Mouse (Mus musculus) layer of hippocampus, postnatal 36 days (tissue): ENCODE results near the gene Ooep. TPM values are rescaled to one million over a fixed set of nuclear protein-coding genes. Genes with fewer than 3 reads are reported as not detected.

ENCODE experiments used
- total RNA-seq, 2 experiments: library from RNA; stranded (reverse); gene quantifications; 2 replicates each; pipeline ENCODE4 v1.2.3; 2021

The Ooep gene
- total RNA-seq, 2 experiments from 2014 or later = not detected

Other genes starting within 250 kb of the Ooep start
- 10 to 100 TPM; 43.1 to 51.3 TPM for gene Gsta4, start 196.0 kb downstream of the Ooep start, total RNA-seq
- not detected for gene Gsta1, start 148.1 kb downstream of the Ooep start, total RNA-seq
- gene Gm3776, start 121.6 kb downstream of the Ooep start, total RNA-seq = not detected
- gene Gm10639, start 88.8 kb downstream of the Ooep start, total RNA-seq = not detected
- gene Omt2a, start 63.9 kb downstream of the Ooep start, total RNA-seq = not detected
- not detected for gene Omt2b, start 51.1 kb downstream of the Ooep start, total RNA-seq
- gene Gsta2, start 22.9 kb downstream of the Ooep start, total RNA-seq = not detected
- gene Dppa5a, start 10.5 kb downstream of the Ooep start, total RNA-seq = not detected
- gene Ddx43, start 17.1 kb upstream of the Ooep start, total RNA-seq = not detected
- under 1 TPM; 0.58 to 0.77 TPM for gene Cgas, start 64.5 kb upstream of the Ooep start, total RNA-seq
- gene Mto1, start 69.5 kb upstream of the Ooep start, total RNA-seq = 10 to 100 TPM; 24.3 to 26.3 TPM
- 1 to 10 TPM; 1.1 TPM for gene Gm17324, start 70.1 kb upstream of the Ooep start, total RNA-seq
- 1,000 to 10,000 TPM; 2,932 to 3,031 TPM for gene Eef1a1, start 110.4 kb upstream of the Ooep start, total RNA-seq
- 10 to 100 TPM; 21.1 to 21.7 TPM for gene Slc17a5, start 209.3 kb upstream of the Ooep start, total RNA-seq
- 1 to 10 TPM; 2.9 to 3.2 TPM for gene Cd109, start 236.8 kb upstream of the Ooep start, total RNA-seq